Mouse (Mus musculus): ENCODE results near the gene Tenm4.

- TF ChIP-seq CTCF (IDR thresholded peaks at IDR 0.05; ENCODE audit: extremely low read depth, insufficient read length, insufficient replicate concordance, low read depth, low read length) (no peak), POLR2A (IDR thresholded peaks at IDR 0.05; ENCODE audit: low read depth, low read length) (no peak)
Observed at GRCm38 (mm10) chr7:96141876-96142275, 29.2 kb upstream of the Tenm4 start.
